In the genomic region with DNA sequence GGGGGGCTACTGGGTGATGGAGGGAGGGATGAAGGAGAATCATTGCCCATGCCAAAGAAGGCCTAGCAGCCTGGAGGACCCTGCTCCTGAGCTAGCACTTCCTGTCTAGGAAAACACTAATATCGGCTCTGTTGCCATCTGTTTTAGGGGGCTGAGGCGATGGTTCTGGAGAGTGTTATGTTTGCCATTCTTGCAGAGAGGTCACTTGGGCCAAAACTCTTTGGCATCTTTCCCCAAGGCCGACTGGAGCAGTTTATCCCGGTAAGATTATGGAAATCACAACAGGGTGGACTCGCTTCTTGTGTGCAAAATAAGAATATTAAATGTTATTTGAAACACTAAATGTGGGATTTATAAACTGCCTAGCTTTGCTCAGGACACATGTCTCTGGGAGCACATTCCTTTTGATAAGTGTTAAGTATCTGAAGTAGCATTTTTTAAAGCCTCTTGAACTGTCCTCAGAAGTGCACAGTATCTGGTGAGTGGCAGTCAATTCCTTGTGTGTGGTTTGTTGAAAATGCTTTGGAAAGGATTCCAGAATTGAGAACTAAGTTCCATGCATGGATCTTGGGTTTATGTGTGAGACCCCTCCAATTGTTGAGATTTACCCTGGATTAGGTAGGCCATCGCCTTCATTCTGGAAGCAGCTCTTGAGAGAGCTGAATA, we compare ENCODE assay signal across 20 mouse cellular contexts. TPM values are rescaled to one million over a fixed set of nuclear protein-coding genes. Genes with fewer than 3 reads are reported as not detected.
DNase-seq lines count a peak whose midpoint lies in the region; ATAC-seq and TF ChIP-seq lines count a peak whose summit lies in the region.
"Had no signal": no experiment of that assay in that cellular context is flagged by ENCODE, and none has a peak within 500 bp of the region (broad histone marks: within the 10 kb centered on the region; RNA-seq: fewer than 3 reads in every experiment).

No protein-coding gene starts in this region.

- TF ChIP-seq CTCF in heart, postnatal 0 days (IDR thresholded peaks at IDR 0.05; ENCODE audit: low read depth): no peak
- TF ChIP-seq CTCF in lung, postnatal 0 days (IDR thresholded peaks at IDR 0.05): no peak
- TF ChIP-seq CTCF in lung, adult 2 months (IDR thresholded peaks at IDR 0.05; ENCODE audit: insufficient read depth, low read length): no peak

- no peaks in the 10 kb centered on the region for H3K9me3 ChIP-seq in embryonic facial prominence, embryonic 15.5 days (replicated peaks)
- no peaks in the 10 kb centered on the region for H3K9me3 ChIP-seq in embryonic facial prominence, embryonic 10.5 days
- no peaks in the 10 kb centered on the region for H3K9me3 ChIP-seq in heart, postnatal 0 days (replicated peaks; ENCODE audit: control insufficient read depth, low read length)
- H3K9me3 ChIP-seq in heart, embryonic 10.5 days: no peaks in the 10 kb centered on the region
- no peaks in the 10 kb centered on the region for H3K9me3 ChIP-seq in lung, postnatal 0 days (ENCODE audit: low read length)
- H3K9me3 ChIP-seq: embryonic facial prominence, embryonic 12.5 days; hindbrain, embryonic 12.5 days; limb, embryonic 15.5 days; midbrain, embryonic 10.5 days had no signal

- H3K4me1 ChIP-seq in embryonic facial prominence, embryonic 15.5 days: 0 out of 2 replicates have a peak, but pooled peaks cover 10% of the 10 kb centered on the region
- no peaks in the 10 kb centered on the region for H3K4me1 ChIP-seq in embryonic facial prominence, embryonic 10.5 days
- H3K4me1 ChIP-seq in heart, postnatal 0 days (ENCODE audit: control insufficient read depth, insufficient read depth): peaks cover 7% of the 10 kb centered on the region; the same call in 1 of the 2 replicates
- H3K4me1 ChIP-seq in heart, embryonic 10.5 days: peaks cover 12% of the 10 kb centered on the region
- H3K4me1 ChIP-seq in lung, postnatal 0 days (ENCODE audit: insufficient read depth, low read depth, low read length): peaks cover 21% of the 10 kb centered on the region; the same call in 1 of the 2 replicates
- H3K4me1 ChIP-seq in lung, adult 2 months (ENCODE audit: control insufficient read depth, insufficient read depth, low read length): peaks cover 9% of the 10 kb centered on the region
- H3K4me1 ChIP-seq: embryonic facial prominence, embryonic 12.5 days; hindbrain, embryonic 12.5 days; midbrain, embryonic 10.5 days had no signal

- DNase-seq in embryonic facial prominence, embryonic 10.5 days (ENCODE audit: low spot score): no peak
- peak; percentile 22 for DNase-seq in heart, postnatal 0 days (ENCODE audit: low spot score)
- DNase-seq in heart, embryonic 10.5 days (ENCODE audit: low spot score): no peak
- DNase-seq in lung, postnatal 0 days (ENCODE audit: low spot score): peak; percentile 71
- DNase-seq in lung, adult 2 months: no peak
- DNase-seq in brain, adult 2 months (ENCODE audit: low read depth, low spot score): peak; percentile 48
- DNase-seq: cerebellum, adult 8-10 months; gastrocnemius, postnatal 10 days; kidney, adult 9 months; kidney, postnatal 25 days; right cerebral cortex, adult 18-20 months; thymus, postnatal 36 days had no signal

- H3K4me3 ChIP-seq in embryonic facial prominence, embryonic 15.5 days (replicated peaks): no peak overlapping the region
- H3K4me3 ChIP-seq in embryonic facial prominence, embryonic 10.5 days: no peak overlapping the region
- H3K4me3 ChIP-seq in heart, postnatal 0 days (ENCODE audit: low read depth, low read length): no peak overlapping the region
- H3K4me3 ChIP-seq in heart, embryonic 10.5 days: no peak overlapping the region
- no peak overlapping the region for H3K4me3 ChIP-seq in lung, postnatal 0 days (ENCODE audit: low read depth, low read length)
- H3K4me3 ChIP-seq in lung, adult 2 months (replicated peaks; ENCODE audit: extremely low read depth, low read depth, low read length): no peak overlapping the region
- H3K4me3 ChIP-seq: embryonic facial prominence, embryonic 12.5 days; hindbrain, embryonic 12.5 days; limb, embryonic 15.5 days; midbrain, embryonic 10.5 days had no signal

- WGBS in embryonic facial prominence, embryonic 15.5 days: 57% methylated on average over 6 of the region's 6 CpGs
- 83% methylated on average over 6 of the region's 6 CpGs for WGBS in embryonic facial prominence, embryonic 10.5 days
- WGBS in heart, postnatal 0 days: 27% methylated on average over 6 of the region's 6 CpGs
- WGBS in heart, embryonic 10.5 days: 57% methylated on average over 6 of the region's 6 CpGs
- WGBS in lung, postnatal 0 days: 33% methylated on average over 6 of the region's 6 CpGs
- 45% methylated on average over 6 of the region's 6 CpGs for WGBS in lung, adult 2 months

- H3K27me3 ChIP-seq in embryonic facial prominence, embryonic 15.5 days: no peaks in the 10 kb centered on the region
- H3K27me3 ChIP-seq in embryonic facial prominence, embryonic 10.5 days (replicated peaks; ENCODE audit: low read depth, poor library complexity, severe bottlenecking): no peaks in the 10 kb centered on the region
- H3K27me3 ChIP-seq in heart, postnatal 0 days (ENCODE audit: control insufficient read depth, insufficient read depth, low read length): no peaks in the 10 kb centered on the region
- no peaks in the 10 kb centered on the region for H3K27me3 ChIP-seq in heart, embryonic 10.5 days (ENCODE audit: insufficient read depth, poor library complexity, severe bottlenecking)
- no peaks in the 10 kb centered on the region for H3K27me3 ChIP-seq in lung, postnatal 0 days (replicated peaks; ENCODE audit: insufficient read depth, low read length)
- H3K27me3 ChIP-seq: embryonic facial prominence, embryonic 12.5 days; hindbrain, embryonic 12.5 days; limb, embryonic 15.5 days had no signal

- no peak for ATAC-seq in embryonic facial prominence, embryonic 15.5 days (ENCODE audit: insufficient number of reproducible peaks, low FRiP score, low TSS enrichment, low read depth)
- ATAC-seq in heart, postnatal 0 days (ENCODE audit: insufficient read depth, low read depth): no peak
- ATAC-seq in lung, postnatal 0 days: peak; percentile 74
- ATAC-seq: forebrain, embryonic 14.5 days; inflammation-experienced regulatory T-cells, adult 6 months had no signal

- no peak overlapping the region for H3K9ac ChIP-seq in embryonic facial prominence, embryonic 15.5 days
- H3K9ac ChIP-seq in heart, postnatal 0 days (replicated peaks; ENCODE audit: low read depth, low read length): no peak overlapping the region
- H3K9ac ChIP-seq in lung, postnatal 0 days (replicated peaks; ENCODE audit: low read depth): no peak overlapping the region
- H3K9ac ChIP-seq: embryonic facial prominence, embryonic 12.5 days; hindbrain, embryonic 12.5 days; limb, embryonic 15.5 days had no signal

- H3K4me2 ChIP-seq in embryonic facial prominence, embryonic 15.5 days (replicated peaks): no peak overlapping the region
- no peak overlapping the region for H3K4me2 ChIP-seq in heart, postnatal 0 days (ENCODE audit: low read depth, low read length)
- no peak overlapping the region for H3K4me2 ChIP-seq in lung, postnatal 0 days (replicated peaks; ENCODE audit: low read depth, low read length)
- H3K4me2 ChIP-seq: embryonic facial prominence, embryonic 12.5 days; hindbrain, embryonic 12.5 days; limb, embryonic 15.5 days had no signal

- H3K36me3 ChIP-seq in embryonic facial prominence, embryonic 15.5 days: peaks cover 30% of the 10 kb centered on the region
- peaks cover 61% of the 10 kb centered on the region for H3K36me3 ChIP-seq in embryonic facial prominence, embryonic 10.5 days (replicated peaks)
- peaks cover 35% of the 10 kb centered on the region for H3K36me3 ChIP-seq in heart, postnatal 0 days (replicated peaks; ENCODE audit: control insufficient read depth, insufficient read depth, low read length)
- H3K36me3 ChIP-seq in heart, embryonic 10.5 days: peaks cover 41% of the 10 kb centered on the region
- H3K36me3 ChIP-seq in lung, postnatal 0 days (ENCODE audit: insufficient read depth, low read length): peaks cover 10% of the 10 kb centered on the region; the same call in 1 of the 2 replicates

- no peak for TF ChIP-seq POLR2A in lung, adult 2 months (IDR thresholded peaks at IDR 0.05; ENCODE audit: borderline replicate concordance, extremely low read depth, low read depth, low read length)

- no peak for TF ChIP-seq EP300 in heart, postnatal 0 days (IDR thresholded peaks at IDR 0.05; ENCODE audit: low read depth)
- TF ChIP-seq EP300 in lung, postnatal 0 days (IDR thresholded peaks at IDR 0.05): peak; percentile 84

- 0 out of 2 replicates have a peak overlapping the region, but pooled peaks have one; percentile 11 for H3K27ac ChIP-seq in embryonic facial prominence, embryonic 15.5 days (replicated peaks)
- no peak overlapping the region for H3K27ac ChIP-seq in embryonic facial prominence, embryonic 10.5 days (replicated peaks)
- H3K27ac ChIP-seq in heart, postnatal 0 days (ENCODE audit: low read depth): no peak overlapping the region
- no peak overlapping the region for H3K27ac ChIP-seq in heart, embryonic 10.5 days
- peak overlapping the region; percentile 33; the same call in 1 of the 2 replicates for H3K27ac ChIP-seq in lung, postnatal 0 days (ENCODE audit: low read length)
- H3K27ac ChIP-seq: embryonic facial prominence, embryonic 12.5 days; hindbrain, embryonic 12.5 days; limb, embryonic 15.5 days; macrophage; midbrain, embryonic 10.5 days had no signal

RNA-seq across cellular contexts. Expression of a gene that starts 22.5 kb away (rescaled TPM):
- polyA plus RNA-seq in embryonic facial prominence, embryonic 15.5 days (2015; fragmentation: Nextera tagmentation; extraction: Ambion mirVana): 57.5 and 64.3 TPM in 2 replicates
- 28.0 and 28.8 TPM in 2 replicates for polyA plus RNA-seq in embryonic facial prominence, embryonic 10.5 days (2016; fragmentation: Nextera tagmentation; extraction: Ambion mirVana)
- 32.1 and 44.9 TPM in 2 replicates for total RNA-seq in heart, postnatal 0 days (2014; rRNA removed; ENCODE audit: low replicate concordance)
- 12.8 and 14.1 TPM in 2 replicates for polyA plus RNA-seq in heart, postnatal 0 days (2015; fragmentation: Nextera tagmentation; extraction: Ambion mirVana)
- 22.5 and 32.2 TPM in 2 replicates for polyA plus RNA-seq in heart, embryonic 10.5 days (2016; fragmentation: Nextera tagmentation; extraction: Ambion mirVana)
- 31.8 and 33.1 TPM in 2 replicates for polyA plus RNA-seq in lung, postnatal 0 days (2015; fragmentation: Nextera tagmentation; extraction: Ambion mirVana)
- 157 and 164 TPM in 2 replicates for polyA plus RNA-seq in lung, adult 2 months (2012; rRNA removed)

RNA-seq across cellular contexts. Expression of a gene that starts 28.1 kb away (rescaled TPM):
- polyA plus RNA-seq in embryonic facial prominence, embryonic 15.5 days (2015; fragmentation: Nextera tagmentation; extraction: Ambion mirVana): 255 and 269 TPM in 2 replicates
- 250 and 258 TPM in 2 replicates for polyA plus RNA-seq in embryonic facial prominence, embryonic 10.5 days (2016; fragmentation: Nextera tagmentation; extraction: Ambion mirVana)
- total RNA-seq in heart, postnatal 0 days (2014; rRNA removed; ENCODE audit: low replicate concordance): 506 and 520 TPM in 2 replicates
- 681 and 696 TPM in 2 replicates for polyA plus RNA-seq in heart, postnatal 0 days (2015; fragmentation: Nextera tagmentation; extraction: Ambion mirVana)
- 323 and 356 TPM in 2 replicates for polyA plus RNA-seq in heart, embryonic 10.5 days (2016; fragmentation: Nextera tagmentation; extraction: Ambion mirVana)
- polyA plus RNA-seq in lung, postnatal 0 days (2015; fragmentation: Nextera tagmentation; extraction: Ambion mirVana): 203 and 225 TPM in 2 replicates
- 157 and 189 TPM in 2 replicates for polyA plus RNA-seq in lung, adult 2 months (2012; rRNA removed)

RNA-seq across cellular contexts. Expression of a gene that starts 32.9 kb away (rescaled TPM):
- 38.2 and 44.3 TPM in 2 replicates for polyA plus RNA-seq in embryonic facial prominence, embryonic 15.5 days (2015; fragmentation: Nextera tagmentation; extraction: Ambion mirVana)
- polyA plus RNA-seq in embryonic facial prominence, embryonic 10.5 days (2016; fragmentation: Nextera tagmentation; extraction: Ambion mirVana): 50.0 and 51.8 TPM in 2 replicates
- total RNA-seq in heart, postnatal 0 days (2014; rRNA removed; ENCODE audit: low replicate concordance): 36.3 and 37.6 TPM in 2 replicates
- polyA plus RNA-seq in heart, postnatal 0 days (2015; fragmentation: Nextera tagmentation; extraction: Ambion mirVana): 13.3 and 13.6 TPM in 2 replicates
- 29.8 and 40.3 TPM in 2 replicates for polyA plus RNA-seq in heart, embryonic 10.5 days (2016; fragmentation: Nextera tagmentation; extraction: Ambion mirVana)
- polyA plus RNA-seq in lung, postnatal 0 days (2015; fragmentation: Nextera tagmentation; extraction: Ambion mirVana): 65.9 and 68.1 TPM in 2 replicates
- 75.9 and 81.6 TPM in 2 replicates for polyA plus RNA-seq in lung, adult 2 months (2012; rRNA removed)

RNA-seq across cellular contexts. Expression of a gene that starts 45.1 kb away (rescaled TPM):
- 4.8 and 4.9 TPM in 2 replicates for polyA plus RNA-seq in embryonic facial prominence, embryonic 15.5 days (2015; fragmentation: Nextera tagmentation; extraction: Ambion mirVana)
- polyA plus RNA-seq in embryonic facial prominence, embryonic 10.5 days (2016; fragmentation: Nextera tagmentation; extraction: Ambion mirVana): 0.48 and 0.81 TPM in 2 replicates
- 1.9 and 2.1 TPM in 2 replicates for total RNA-seq in heart, postnatal 0 days (2014; rRNA removed; ENCODE audit: low replicate concordance)
- polyA plus RNA-seq in heart, postnatal 0 days (2015; fragmentation: Nextera tagmentation; extraction: Ambion mirVana): 3.1 and 3.2 TPM in 2 replicates
- polyA plus RNA-seq in heart, embryonic 10.5 days (2016; fragmentation: Nextera tagmentation; extraction: Ambion mirVana): 2.1 and 3.0 TPM in 2 replicates
- 33.2 and 38.3 TPM in 2 replicates for polyA plus RNA-seq in lung, postnatal 0 days (2015; fragmentation: Nextera tagmentation; extraction: Ambion mirVana)
- polyA plus RNA-seq in lung, adult 2 months (2012; rRNA removed): 71.9 and 85.0 TPM in 2 replicates

RNA-seq across cellular contexts. Expression of a gene that starts 50.5 kb away (rescaled TPM):
- 27.7 and 30.0 TPM in 2 replicates for polyA plus RNA-seq in embryonic facial prominence, embryonic 15.5 days (2015; fragmentation: Nextera tagmentation; extraction: Ambion mirVana)
- polyA plus RNA-seq in embryonic facial prominence, embryonic 10.5 days (2016; fragmentation: Nextera tagmentation; extraction: Ambion mirVana): 7.3 and 8.4 TPM in 2 replicates
- total RNA-seq in heart, postnatal 0 days (2014; rRNA removed; ENCODE audit: low replicate concordance): 11.9 and 29.6 TPM in 2 replicates
- 15.5 and 18.1 TPM in 2 replicates for polyA plus RNA-seq in heart, postnatal 0 days (2015; fragmentation: Nextera tagmentation; extraction: Ambion mirVana)
- polyA plus RNA-seq in heart, embryonic 10.5 days (2016; fragmentation: Nextera tagmentation; extraction: Ambion mirVana): 4.4 and 5.0 TPM in 2 replicates
- 40.0 and 45.5 TPM in 2 replicates for polyA plus RNA-seq in lung, postnatal 0 days (2015; fragmentation: Nextera tagmentation; extraction: Ambion mirVana)
- 169 and 180 TPM in 2 replicates for polyA plus RNA-seq in lung, adult 2 months (2012; rRNA removed)

Comparison
In these comparisons a context has a peak if more than half of its experiments do, and no peak if none do; other contexts are left out.
1. H3K27ac ChIP-seq: peak in embryonic facial prominence, embryonic 15.5 days (single experiment) and lung, postnatal 0 days (single experiment); none in embryonic facial prominence, embryonic 10.5 days (single experiment), heart, postnatal 0 days (single experiment) and heart, embryonic 10.5 days (single experiment).
2. DNase-seq: peak in heart, postnatal 0 days (single experiment), lung, postnatal 0 days (single experiment) and brain, adult 2 months (single experiment); none in embryonic facial prominence, embryonic 10.5 days (single experiment), heart, embryonic 10.5 days (single experiment) and lung, adult 2 months (single experiment).